Mouse (Mus musculus): Measurements from ENCODE around the gene Stx6. TPM values are rescaled to one million over a fixed set of nuclear protein-coding genes. Genes with fewer than 3 reads are reported as not detected.
A peak's percentile ranks its signal among the peaks of the same experiment; 100 is the strongest.

Stx6 gene
- polyA plus RNA-seq, 1 experiment from 2014 or later = 36.9 TPM

DNA sequence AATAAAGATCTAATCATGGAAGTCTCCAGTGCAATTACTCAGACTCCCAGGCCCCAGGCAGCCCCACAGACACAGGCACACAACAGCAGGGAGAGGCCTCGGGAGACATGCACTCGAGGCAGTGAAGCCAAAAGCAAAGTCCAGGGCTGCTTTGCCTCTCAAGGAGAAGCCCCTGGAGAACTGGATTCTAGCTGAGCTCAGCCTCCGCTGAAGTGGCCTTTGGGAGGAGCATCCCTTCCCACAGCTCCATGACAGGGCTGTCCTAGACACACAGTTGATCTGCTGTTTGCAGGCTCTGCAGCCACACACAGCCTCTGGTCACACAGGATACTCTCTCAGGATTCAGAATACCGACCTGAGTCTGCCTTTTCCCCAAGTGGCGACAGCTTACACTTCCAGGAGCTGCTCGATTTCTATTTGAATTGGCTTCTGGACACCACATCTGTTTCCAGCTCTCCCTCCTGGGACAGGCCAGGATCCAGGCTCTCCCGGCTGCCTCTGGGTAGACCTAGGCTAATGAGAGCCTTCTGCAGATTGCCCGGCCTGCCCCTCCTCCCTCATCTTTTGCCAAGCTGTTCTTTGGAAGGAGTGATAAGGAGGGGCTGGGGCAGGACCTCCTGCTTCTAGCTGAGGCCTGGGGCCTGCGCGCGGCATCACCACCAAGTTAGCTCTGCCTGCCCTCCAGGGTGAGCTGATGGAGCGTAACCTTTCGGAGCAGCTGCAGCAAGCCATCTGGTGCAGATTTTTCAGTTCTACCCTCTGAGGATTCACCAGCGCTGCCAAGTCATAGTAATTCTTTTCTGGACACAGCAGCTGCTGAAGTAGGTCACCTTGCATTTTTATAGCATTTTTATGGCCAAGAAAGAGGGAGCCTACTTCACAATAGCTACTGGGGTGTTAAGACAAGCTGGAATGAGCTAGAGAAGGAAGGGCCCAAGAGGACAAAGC is 71.2 kb downstream of the Stx6 start:
- no peaks in the 10 kb centered on the region for H3K27me3 ChIP-seq (replicated peaks; ENCODE audit: control insufficient read depth, insufficient read depth, low read length)
- no peak overlapping the region for H3K4me3 ChIP-seq (ENCODE audit: low read depth, low read length)
- WGBS = 53% methylated on average over 14 of the region's 14 CpGs
- H3K9ac ChIP-seq (ENCODE audit: low read depth, low read length) = no peak overlapping the region
- no peak for DNase-seq (ENCODE audit: low spot score)
- H3K4me2 ChIP-seq = no peak overlapping the region
- H3K36me3 ChIP-seq (ENCODE audit: control insufficient read depth, insufficient read depth, low read length) = no peaks in the 10 kb centered on the region
- H3K27ac ChIP-seq (ENCODE audit: low read depth, low read length) = peak overlapping the region; percentile 26; the same call in 1 of the 2 replicates
- H3K9me3 ChIP-seq (ENCODE audit: control insufficient read depth, low read length) = no peaks in the 10 kb centered on the region
- ATAC-seq (replicated peaks; ENCODE audit: low FRiP score) = no peak
- peaks cover 11% of the 10 kb centered on the region for H3K4me1 ChIP-seq (replicated peaks; ENCODE audit: control insufficient read depth, insufficient read depth, low read length)

GRCm38 (mm10) chr1:155232385-155232784 is 73.9 kb downstream of the Stx6 start:
- Histone ChIP-seq H3K4me1 (replicated peaks; ENCODE audit: control insufficient read depth, insufficient read depth, low read length) (peaks cover 11% of the 10 kb centered on the region), H3K4me3 (ENCODE audit: low read depth, low read length) (no peak overlapping the region), H3K4me2 (no peak overlapping the region), H3K36me3 (ENCODE audit: control insufficient read depth, insufficient read depth, low read length) (no peaks in the 10 kb centered on the region), H3K9me3 (ENCODE audit: control insufficient read depth, low read length) (no peaks in the 10 kb centered on the region), H3K27me3 (replicated peaks; ENCODE audit: control insufficient read depth, insufficient read depth, low read length) (no peaks in the 10 kb centered on the region), H3K27ac (ENCODE audit: low read depth, low read length) (no peak overlapping the region), H3K9ac (ENCODE audit: low read depth, low read length) (no peak overlapping the region)
- ATAC-seq (replicated peaks; ENCODE audit: low FRiP score) = no peak
- no peak for DNase-seq (ENCODE audit: low spot score)
- WGBS = 78% methylated on average over 12 of the region's 12 CpGs

GRCm38 (mm10) chr1:155232786-155233185 is 74.3 kb downstream of the Stx6 start:
- Histone ChIP-seq H3K27ac (ENCODE audit: low read depth, low read length) (no peak overlapping the region), H3K9ac (ENCODE audit: low read depth, low read length) (no peak overlapping the region), H3K27me3 (replicated peaks; ENCODE audit: control insufficient read depth, insufficient read depth, low read length) (no peaks in the 10 kb centered on the region), H3K36me3 (ENCODE audit: control insufficient read depth, insufficient read depth, low read length) (no peaks in the 10 kb centered on the region), H3K4me3 (ENCODE audit: low read depth, low read length) (no peak overlapping the region), H3K9me3 (ENCODE audit: control insufficient read depth, low read length) (no peaks in the 10 kb centered on the region), H3K4me1 (replicated peaks; ENCODE audit: control insufficient read depth, insufficient read depth, low read length) (peaks cover 11% of the 10 kb centered on the region), H3K4me2 (no peak overlapping the region)
- ATAC-seq (replicated peaks; ENCODE audit: low FRiP score) = no peak
- WGBS = 73% methylated on average over 6 of the region's 6 CpGs
- no peak for DNase-seq (ENCODE audit: low spot score)

DNA sequence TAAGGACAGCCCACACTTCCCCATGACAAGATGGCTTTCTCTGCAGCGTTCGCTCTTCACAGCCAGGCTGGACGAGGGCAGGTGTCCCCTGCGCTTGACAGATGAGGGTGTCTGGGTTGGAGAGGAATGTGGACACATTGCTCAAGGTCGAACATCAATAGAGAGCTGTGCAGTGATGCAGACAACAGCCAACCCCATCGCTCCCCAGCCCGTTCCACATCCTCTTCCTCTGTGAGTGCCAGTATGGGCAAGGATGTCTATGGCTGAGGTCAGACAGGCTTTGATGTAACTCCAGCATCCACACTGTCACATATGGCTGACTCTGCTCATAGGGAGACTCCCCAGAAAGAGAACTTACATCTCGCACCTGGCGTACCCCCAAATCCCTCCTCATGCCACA is 74.9 kb downstream of the Stx6 start:
- Histone ChIP-seq H3K27me3 (replicated peaks; ENCODE audit: control insufficient read depth, insufficient read depth, low read length) (no peaks in the 10 kb centered on the region), H3K9me3 (ENCODE audit: control insufficient read depth, low read length) (no peaks in the 10 kb centered on the region), H3K36me3 (ENCODE audit: control insufficient read depth, insufficient read depth, low read length) (no peaks in the 10 kb centered on the region), H3K4me2 (no peak overlapping the region), H3K4me3 (ENCODE audit: low read depth, low read length) (no peak overlapping the region), H3K9ac (ENCODE audit: low read depth, low read length) (no peak overlapping the region), H3K27ac (ENCODE audit: low read depth, low read length) (no peak overlapping the region), H3K4me1 (replicated peaks; ENCODE audit: control insufficient read depth, insufficient read depth, low read length) (peaks cover 11% of the 10 kb centered on the region)
- DNase-seq (ENCODE audit: low spot score) = no peak
- no peak for ATAC-seq (replicated peaks; ENCODE audit: low FRiP score)
- 84% methylated on average over 9 of the region's 9 CpGs for WGBS

GRCm38 (mm10) chr1:155233931-155234607 is 75.6 kb downstream of the Stx6 start:
- Histone ChIP-seq H3K27me3 (replicated peaks; ENCODE audit: control insufficient read depth, insufficient read depth, low read length) (no peaks in the 10 kb centered on the region), H3K4me1 (replicated peaks; ENCODE audit: control insufficient read depth, insufficient read depth, low read length) (peaks cover 11% of the 10 kb centered on the region), H3K4me2 (no peak overlapping the region), H3K9ac (ENCODE audit: low read depth, low read length) (no peak overlapping the region), H3K9me3 (ENCODE audit: control insufficient read depth, low read length) (no peaks in the 10 kb centered on the region), H3K4me3 (ENCODE audit: low read depth, low read length) (no peak overlapping the region), H3K36me3 (ENCODE audit: control insufficient read depth, insufficient read depth, low read length) (no peaks in the 10 kb centered on the region), H3K27ac (ENCODE audit: low read depth, low read length) (peak overlapping the region; percentile 57; the same call in 1 of the 2 replicates)
- 51% methylated on average over 14 of the region's 14 CpGs for WGBS
- DNase-seq (ENCODE audit: low spot score) (no peak), ATAC-seq (replicated peaks; ENCODE audit: low FRiP score) (no peak)

GRCm38 (mm10) chr1:155235641-155236040 is 77.1 kb downstream of the Stx6 start:
- Histone ChIP-seq H3K4me3 (ENCODE audit: low read depth, low read length) (no peak overlapping the region), H3K4me2 (no peak overlapping the region), H3K9me3 (ENCODE audit: control insufficient read depth, low read length) (no peaks in the 10 kb centered on the region), H3K27ac (ENCODE audit: low read depth, low read length) (no peak overlapping the region), H3K27me3 (replicated peaks; ENCODE audit: control insufficient read depth, insufficient read depth, low read length) (no peaks in the 10 kb centered on the region), H3K9ac (ENCODE audit: low read depth, low read length) (no peak overlapping the region), H3K4me1 (replicated peaks; ENCODE audit: control insufficient read depth, insufficient read depth, low read length) (peaks cover 11% of the 10 kb centered on the region; the same call in 1 of the 2 replicates), H3K36me3 (ENCODE audit: control insufficient read depth, insufficient read depth, low read length) (no peaks in the 10 kb centered on the region)
- DNase-seq (ENCODE audit: low spot score) (no peak), ATAC-seq (replicated peaks; ENCODE audit: low FRiP score) (no peak)
- 25% methylated on average over 2 of the region's 2 CpGs for WGBS

- peaks cover 11% of the 10 kb centered on the region; the same call in 1 of the 2 replicates for H3K4me1 ChIP-seq (replicated peaks; ENCODE audit: control insufficient read depth, insufficient read depth, low read length)
- DNase-seq (ENCODE audit: low spot score) (no peak), ATAC-seq (replicated peaks; ENCODE audit: low FRiP score) (no peak)
- H3K9ac ChIP-seq (ENCODE audit: low read depth, low read length) = no peak overlapping the region
- no peaks in the 10 kb centered on the region for H3K36me3 ChIP-seq (ENCODE audit: control insufficient read depth, insufficient read depth, low read length)
- 64% methylated on average over 13 of the region's 13 CpGs for WGBS
- H3K27me3 ChIP-seq (replicated peaks; ENCODE audit: control insufficient read depth, insufficient read depth, low read length) = no peaks in the 10 kb centered on the region
- no peak overlapping the region for H3K4me2 ChIP-seq
- H3K27ac ChIP-seq (ENCODE audit: low read depth, low read length) = no peak overlapping the region
- no peaks in the 10 kb centered on the region for H3K9me3 ChIP-seq (ENCODE audit: control insufficient read depth, low read length)
- no peak overlapping the region for H3K4me3 ChIP-seq (ENCODE audit: low read depth, low read length)
Observed at GRCm38 (mm10) chr1:155236306-155237024, 78.0 kb downstream of the Stx6 start.

GRCm38 (mm10) chr1:155237390-155237789 is 78.9 kb downstream of the Stx6 start:
- Histone ChIP-seq H3K36me3 (ENCODE audit: control insufficient read depth, insufficient read depth, low read length) (no peaks in the 10 kb centered on the region), H3K4me3 (ENCODE audit: low read depth, low read length) (no peak overlapping the region), H3K27me3 (replicated peaks; ENCODE audit: control insufficient read depth, insufficient read depth, low read length) (no peaks in the 10 kb centered on the region), H3K9ac (ENCODE audit: low read depth, low read length) (no peak overlapping the region), H3K27ac (ENCODE audit: low read depth, low read length) (no peak overlapping the region), H3K9me3 (ENCODE audit: control insufficient read depth, low read length) (no peaks in the 10 kb centered on the region), H3K4me2 (no peak overlapping the region), H3K4me1 (replicated peaks; ENCODE audit: control insufficient read depth, insufficient read depth, low read length) (peaks cover 11% of the 10 kb centered on the region; the same call in 1 of the 2 replicates)
- no peak for ATAC-seq (replicated peaks; ENCODE audit: low FRiP score)
- DNase-seq (ENCODE audit: low spot score) = no peak
- WGBS = 67% methylated on average over 11 of the region's 11 CpGs
